Mouse (Mus musculus) hindbrain, embryonic 14.5 days (tissue): ENCODE data around the gene Mpl. TPM values are rescaled to one million over a fixed set of nuclear protein-coding genes. Genes with fewer than 3 reads are reported as not detected.

Experiments used
- ATAC-seq: fragments of 200-750 bp; cut with Nextera tagmentation; 2 replicates; pipeline ENCODE4 v1.8.0; 2017; ENCODE audit warnings: moderate number of reproducible peaks, mild to moderate bottlenecking, moderate TSS enrichment, moderate library complexity; ENCODE audit not compliant: low FRiP score
- DNase-seq: peaks from one replicate; pipeline ENCODE4 v3.0.0-alpha.2; 2015; ENCODE audit warnings: low spot score
- H3K27ac ChIP-seq: fragments of 300-500 bp; sonication (generic); 2 replicates; pipeline ENCODE4 v1.5.1; 2014; ENCODE audit warnings: mild to moderate bottlenecking, moderate library complexity
- H3K27me3 ChIP-seq: fragments of 300-500 bp; sonication (generic); 2 replicates; pipeline ENCODE4 v1.6.1; 2014; ENCODE audit warnings: mild to moderate bottlenecking, low read length, mixed read lengths; ENCODE audit not compliant: control insufficient read depth, insufficient read depth
- H3K36me3 ChIP-seq: fragments of 300-500 bp; sonication (generic); replicated peaks from 2 replicates; pipeline ENCODE4 v1.6.1; 2014; ENCODE audit not compliant: control insufficient read depth, insufficient read depth
- H3K4me1 ChIP-seq: fragments of 300-500 bp; sonication (generic); replicated peaks from 2 replicates; pipeline ENCODE4 v1.6.1; 2014; ENCODE audit warnings: antibody characterized with exemption, low read length, mixed read lengths; ENCODE audit not compliant: control insufficient read depth, insufficient read depth
- H3K4me2 ChIP-seq: fragments of 300-500 bp; sonication (generic); replicated peaks from 2 replicates; pipeline ENCODE4 v1.6.1; 2014; ENCODE audit warnings: mild to moderate bottlenecking, moderate library complexity
- H3K4me3 ChIP-seq: fragments of 300-500 bp; sonication (generic); replicated peaks from 2 replicates; pipeline ENCODE4 v1.5.1; 2014; ENCODE audit warnings: mild to moderate bottlenecking, low read length
- H3K9ac ChIP-seq: fragments of 300-500 bp; sonication (generic); 2 replicates; pipeline ENCODE4 v1.6.1; 2014
- H3K9me3 ChIP-seq: fragments of 300-500 bp; sonication (generic); 2 replicates; pipeline ENCODE4 v1.6.1; 2016; ENCODE audit warnings: low read length; ENCODE audit not compliant: control insufficient read depth
- whole genome bisulfite sequencing: fragments of 180-500 bp; shearing (Covaris S2); extraction: QIAGEN DNeasy Blood & Tissue Kit; methylation state at CpG from one replicate; pipeline ENCODE4 v1.1.7; 2014; 5-methylcytosine and 5-hydroxymethylcytosine counted together
- polyA plus RNA-seq: library from polyadenylated mRNA; unstranded; fragments of >200 nt; fragmentation: Nextera tagmentation; extraction: Ambion mirVana; gene quantifications from 2 replicates; pipeline ENCODE4 v1.2.1, GENCODE M21; 2014

Gene Mpl
- polyA plus RNA-seq, 1 experiment from 2014 or later = 0.28 TPM

DNA sequence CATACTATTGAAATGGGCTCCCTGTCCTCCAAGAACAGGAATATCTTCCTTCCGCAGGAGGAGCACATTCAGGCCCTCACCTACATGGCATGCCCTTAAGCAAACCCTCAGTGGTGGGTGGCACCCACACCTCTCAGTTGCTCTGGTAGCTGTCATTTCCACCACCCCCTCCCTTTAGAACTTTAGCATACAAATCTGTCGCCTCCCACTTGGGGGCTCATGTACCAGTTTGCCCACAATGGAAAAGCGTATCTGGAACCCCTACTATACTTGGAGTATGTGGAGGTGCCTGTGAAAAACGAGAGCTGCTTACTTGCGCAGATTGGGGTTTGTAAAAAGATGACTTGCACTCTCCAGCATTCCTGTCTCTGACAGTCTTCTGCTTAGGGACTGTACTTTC, 41.0 kb downstream of the Mpl start:
- 97% methylated on average over 5 of the region's 5 CpGs for WGBS
- Histone ChIP-seq H3K9ac (no peak overlapping the region), H3K27me3 (no peaks in the 10 kb centered on the region), H3K4me2 (no peak overlapping the region), H3K4me3 (no peak overlapping the region), H3K9me3 (no peaks in the 10 kb centered on the region), H3K27ac (no peak overlapping the region), H3K4me1 (no peaks in the 10 kb centered on the region), H3K36me3 (peaks cover 96% of the 10 kb centered on the region)
- DNase-seq = no peak
- no peak for ATAC-seq

DNA sequence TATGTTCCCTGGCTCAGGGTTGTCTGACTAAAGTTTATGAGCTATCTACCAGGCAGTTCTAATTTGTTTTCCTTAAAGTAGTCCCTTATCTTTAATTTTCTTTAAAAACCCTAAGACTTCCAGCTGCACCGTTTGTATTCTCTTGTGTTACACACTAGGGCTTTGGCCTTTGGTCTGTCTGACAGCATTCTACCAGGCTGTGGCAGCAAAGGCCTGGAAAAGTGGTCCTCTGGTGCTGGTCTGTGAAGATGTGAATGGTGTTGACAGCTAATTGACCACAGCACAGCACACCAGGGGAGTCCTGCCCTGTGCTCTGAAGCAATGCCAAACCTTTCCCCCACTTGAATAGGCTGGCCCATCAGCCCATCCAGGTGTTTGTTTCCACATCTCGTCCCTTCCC, 41.5 kb downstream of the Mpl start:
- Histone ChIP-seq H3K27ac (no peak overlapping the region), H3K4me3 (no peak overlapping the region), H3K36me3 (peaks cover 96% of the 10 kb centered on the region), H3K4me2 (no peak overlapping the region), H3K4me1 (no peaks in the 10 kb centered on the region), H3K27me3 (no peaks in the 10 kb centered on the region), H3K9ac (no peak overlapping the region), H3K9me3 (no peaks in the 10 kb centered on the region)
- ATAC-seq (no peak), DNase-seq (no peak)
- 91% methylated on average over 2 of the region's 2 CpGs for WGBS

DNA sequence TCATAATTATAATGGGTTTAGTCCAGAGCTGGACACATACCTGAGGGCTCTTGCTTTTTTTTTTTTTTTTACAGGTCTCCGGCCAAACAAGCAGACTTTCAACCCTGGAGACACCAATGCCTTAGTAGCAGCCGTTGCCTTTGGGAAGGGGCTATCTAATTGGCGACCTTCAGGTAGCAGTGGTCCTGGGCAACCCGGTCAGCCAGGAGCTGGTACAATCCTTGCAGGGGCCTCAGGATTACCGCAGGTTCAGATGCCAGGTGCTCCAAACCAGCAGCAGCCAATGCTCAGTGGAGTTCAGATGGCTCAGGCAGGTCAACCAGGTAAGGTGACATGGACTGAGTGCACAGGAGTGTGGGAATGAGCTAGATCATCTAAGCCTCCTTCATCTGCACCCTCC, 43.8 kb downstream of the Mpl start:
- 97% methylated on average over 5 of the region's 5 CpGs for WGBS
- H3K9me3 ChIP-seq = no peaks in the 10 kb centered on the region
- H3K36me3 ChIP-seq = peaks cover 76% of the 10 kb centered on the region
- H3K27ac ChIP-seq = no peak overlapping the region
- no peaks in the 10 kb centered on the region for H3K27me3 ChIP-seq
- DNase-seq = no peak
- no peak overlapping the region for H3K9ac ChIP-seq
- H3K4me1 ChIP-seq = peaks cover 7% of the 10 kb centered on the region
- H3K4me3 ChIP-seq = no peak overlapping the region
- ATAC-seq = no peak
- no peak overlapping the region for H3K4me2 ChIP-seq

DNA sequence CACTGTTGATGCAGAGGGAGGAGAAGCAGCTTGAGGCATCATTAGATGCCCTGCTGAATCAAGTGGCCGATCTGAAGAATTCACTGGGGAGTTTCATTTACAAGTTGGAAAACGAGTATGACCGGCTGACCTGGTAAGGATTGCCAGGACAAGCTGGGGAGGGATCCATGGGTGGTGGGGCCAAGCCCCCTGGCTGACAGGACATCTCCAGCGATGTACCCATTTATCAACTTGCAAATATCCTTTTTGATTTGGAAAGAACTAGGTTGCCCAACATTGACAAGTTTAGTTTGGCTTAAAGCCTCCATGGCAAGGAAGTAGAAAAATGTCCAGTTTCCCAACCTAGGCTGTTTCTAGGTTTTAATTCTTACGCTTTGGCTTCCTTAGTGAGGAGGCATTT, 46.4 kb downstream of the Mpl start:
- no peak overlapping the region for H3K27ac ChIP-seq
- H3K9me3 ChIP-seq = no peaks in the 10 kb centered on the region
- H3K4me3 ChIP-seq = no peak overlapping the region
- peaks cover 14% of the 10 kb centered on the region for H3K4me1 ChIP-seq
- no peak overlapping the region for H3K9ac ChIP-seq
- peaks cover 52% of the 10 kb centered on the region for H3K36me3 ChIP-seq
- WGBS = 94% methylated on average over 5 of the region's 5 CpGs
- H3K4me2 ChIP-seq = no peak overlapping the region
- ATAC-seq (no peak), DNase-seq (no peak)
- no peaks in the 10 kb centered on the region for H3K27me3 ChIP-seq

DNA sequence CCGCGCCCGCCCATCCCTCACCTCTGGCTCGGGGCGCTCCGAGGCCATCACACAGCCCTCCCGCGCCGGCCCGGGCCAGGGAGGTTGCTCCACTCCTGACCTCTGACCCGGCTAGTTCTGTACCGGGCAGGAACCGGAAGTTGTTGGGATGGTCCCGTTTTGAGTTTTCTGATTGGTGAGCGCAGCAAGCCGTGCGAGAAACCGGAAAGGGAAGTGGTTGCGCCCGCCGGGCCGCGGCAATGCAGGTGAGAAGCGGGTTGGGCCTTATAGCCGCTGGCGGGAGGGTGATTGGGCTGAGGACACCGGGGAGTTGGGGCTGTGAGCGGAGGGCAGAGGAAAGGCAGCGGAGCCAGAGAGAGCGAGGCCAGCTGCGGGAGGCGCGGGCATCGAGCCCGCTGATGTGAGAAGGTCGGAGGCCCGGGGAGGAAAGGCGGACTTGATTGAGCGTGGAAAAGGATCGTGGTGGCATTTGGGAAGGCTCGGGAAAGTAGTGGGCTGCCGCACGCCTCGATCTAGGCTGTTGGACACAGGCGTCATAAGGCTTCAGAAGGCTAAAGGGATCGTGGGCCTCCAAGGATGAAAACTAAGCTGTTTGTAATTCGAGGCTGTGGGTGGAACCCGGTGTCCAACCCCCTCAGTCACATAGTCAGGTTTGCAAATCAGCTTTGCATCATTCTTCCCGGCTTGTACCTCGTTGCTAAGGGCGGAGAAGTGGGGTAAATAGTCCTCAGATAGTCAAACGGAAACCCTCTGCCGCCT, 48.0 kb downstream of the Mpl start, which contains the start of the genes Szt2 and Med8:
TSS of gene Szt2 (minus strand) at position 132 of the 759 bp plus-strand sequence.
TSS of gene Med8 (plus strand) at position 196 of the 759 bp plus-strand sequence.
- Histone ChIP-seq H3K4me1 (peaks cover 14% of the 10 kb centered on the region), H3K4me2 (peak within 1 kb of the TSS; percentile 81), H3K4me3 (peak within 1 kb of the TSS; percentile 76), H3K36me3 (peaks cover 46% of the 10 kb centered on the region), H3K9ac (peak within 1 kb of the TSS; percentile 85), H3K9me3 (no peaks in the 10 kb centered on the region), H3K27ac (peak within 1 kb of the TSS; percentile 58; the same call in 1 of the 2 replicates), H3K27me3 (no peaks in the 10 kb centered on the region)
- peak; percentile 96 for ATAC-seq
- peak; percentile 90 for DNase-seq
- under 1% methylated on average over 53 of the region's 53 CpGs for WGBS

DNA sequence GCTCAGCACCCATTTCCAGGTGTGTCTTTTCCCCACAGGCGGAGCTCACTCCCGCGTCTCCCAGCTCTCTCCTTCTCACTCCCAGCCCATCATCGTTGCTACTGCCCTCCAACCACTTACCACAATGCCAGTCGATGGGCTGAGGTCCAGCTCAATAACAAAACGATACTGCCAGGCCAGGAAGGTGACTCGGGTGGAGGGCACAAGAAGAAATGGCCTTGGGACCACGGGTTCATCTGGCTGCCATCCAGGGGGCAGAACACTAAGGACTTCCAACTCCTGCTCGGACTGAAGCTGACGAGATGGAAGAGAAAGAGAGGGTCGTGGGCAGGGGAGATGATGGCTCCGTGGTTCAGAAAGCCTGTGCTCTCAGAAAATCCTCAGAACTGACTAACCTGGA, 54.6 kb downstream of the Mpl start:
- H3K4me1 ChIP-seq = no peaks in the 10 kb centered on the region
- ATAC-seq (no peak), DNase-seq (no peak)
- no peak overlapping the region for H3K27ac ChIP-seq
- H3K4me2 ChIP-seq = no peak overlapping the region
- 94% methylated on average over 12 of the region's 12 CpGs for WGBS
- peaks cover 67% of the 10 kb centered on the region for H3K36me3 ChIP-seq
- no peaks in the 10 kb centered on the region for H3K27me3 ChIP-seq
- no peak overlapping the region for H3K9ac ChIP-seq
- no peak overlapping the region for H3K4me3 ChIP-seq
- H3K9me3 ChIP-seq = no peaks in the 10 kb centered on the region

DNA sequence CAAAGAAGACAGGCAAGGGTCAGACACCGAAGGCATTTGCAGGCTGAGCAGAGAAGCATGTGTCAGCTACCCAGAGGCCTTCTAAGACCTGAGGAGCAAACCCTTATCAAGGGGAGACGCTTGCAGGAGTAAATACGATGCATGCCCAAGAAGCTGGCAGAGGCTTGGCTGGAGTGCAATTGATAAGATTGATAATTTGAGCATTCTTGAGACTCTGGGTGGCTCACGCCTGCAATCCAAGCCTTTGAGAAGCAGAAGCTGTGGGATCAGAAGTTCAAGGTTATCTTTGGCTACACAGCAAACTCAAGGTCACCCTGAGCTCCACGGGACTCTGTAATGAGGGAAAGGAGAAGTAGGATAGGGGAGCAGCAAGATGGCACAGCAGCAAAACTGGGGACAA, 55.4 kb downstream of the Mpl start:
- H3K9ac ChIP-seq = no peak overlapping the region
- DNase-seq (no peak), ATAC-seq (no peak)
- no peaks in the 10 kb centered on the region for H3K27me3 ChIP-seq
- H3K4me3 ChIP-seq = no peak overlapping the region
- H3K4me1 ChIP-seq = no peaks in the 10 kb centered on the region
- no peak overlapping the region for H3K27ac ChIP-seq
- 95% methylated on average over 5 of the region's 5 CpGs for WGBS
- no peak overlapping the region for H3K4me2 ChIP-seq
- H3K36me3 ChIP-seq = peaks cover 75% of the 10 kb centered on the region
- no peaks in the 10 kb centered on the region for H3K9me3 ChIP-seq

DNA sequence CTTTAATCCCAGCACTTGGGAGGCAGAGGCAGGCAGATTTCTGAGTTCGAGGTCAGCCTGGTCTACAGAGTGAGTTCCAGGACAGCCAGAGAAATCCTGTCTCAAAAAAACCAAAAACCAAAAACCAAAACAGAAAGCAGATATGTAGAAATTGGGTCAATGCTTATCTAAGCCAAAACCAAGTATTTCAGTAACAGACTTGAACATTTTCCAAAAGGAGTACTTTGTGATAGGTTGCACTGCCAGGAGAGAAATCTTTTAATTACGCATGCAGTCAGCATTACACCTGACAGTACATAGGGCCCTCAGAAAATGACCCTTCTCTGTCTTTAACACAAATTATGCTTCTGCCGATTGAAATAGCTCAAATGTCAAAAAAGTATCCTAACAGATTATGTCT, 55.9 kb downstream of the Mpl start:
- no peak overlapping the region for H3K9ac ChIP-seq

DNA sequence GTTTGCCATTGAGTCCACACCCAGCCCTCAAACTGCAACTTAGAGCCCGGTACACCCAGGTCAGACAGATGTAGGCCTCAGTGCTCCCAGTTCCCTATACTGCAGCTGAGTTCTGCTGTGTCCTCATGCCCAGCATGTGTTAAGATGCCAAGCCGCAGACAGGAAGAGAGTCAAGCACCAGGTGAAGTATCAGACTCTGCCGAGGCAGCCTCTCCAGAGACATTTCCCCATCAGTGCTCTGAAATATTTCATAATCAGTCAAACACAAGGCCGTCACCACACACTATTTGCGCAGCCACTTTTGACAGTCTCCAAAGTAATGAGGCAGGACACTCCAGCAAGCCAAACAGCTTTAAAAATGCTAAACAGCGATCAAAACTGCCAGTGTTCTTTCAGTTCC, 58.9 kb downstream of the Mpl start:
- no peak overlapping the region for H3K4me2 ChIP-seq
- H3K27ac ChIP-seq = no peak overlapping the region
- DNase-seq (no peak), ATAC-seq (no peak)
- H3K27me3 ChIP-seq = no peaks in the 10 kb centered on the region
- H3K9ac ChIP-seq = no peak overlapping the region
- H3K4me1 ChIP-seq = no peaks in the 10 kb centered on the region
- no peak overlapping the region for H3K4me3 ChIP-seq
- H3K9me3 ChIP-seq = no peaks in the 10 kb centered on the region
- 96% methylated on average over 6 of the region's 6 CpGs for WGBS
- H3K36me3 ChIP-seq = peaks cover 95% of the 10 kb centered on the region

More for the DNA sequence above, 55.9 kb downstream of the Mpl start:
- no peak for ATAC-seq
- 96% methylated on average over 3 of the region's 3 CpGs for WGBS
- no peak overlapping the region for H3K27ac ChIP-seq
- no peak overlapping the region for H3K4me3 ChIP-seq
- no peaks in the 10 kb centered on the region for H3K9me3 ChIP-seq
- DNase-seq = no peak
- H3K36me3 ChIP-seq = peaks cover 80% of the 10 kb centered on the region
- no peaks in the 10 kb centered on the region for H3K27me3 ChIP-seq
- no peaks in the 10 kb centered on the region for H3K4me1 ChIP-seq
- H3K4me2 ChIP-seq = no peak overlapping the region
